Mouse (Mus musculus): ENCODE data around the gene Lyrm9. TPM values are rescaled to one million over a fixed set of nuclear protein-coding genes. Genes with fewer than 3 reads are reported as not detected.

Lyrm9 gene
- polyA plus RNA-seq, 1 experiment from 2014 or later = 30.9 TPM

GRCm38 (mm10) chr11:78870891-78871290, 44.5 kb downstream of the Lyrm9 start:
- Histone ChIP-seq H3K27ac (replicated peaks; ENCODE audit: low read depth, low read length) (no peak overlapping the region), H3K9ac (replicated peaks; ENCODE audit: low read length) (no peak overlapping the region), H3K4me2 (ENCODE audit: low read length) (no peak overlapping the region), H3K4me3 (replicated peaks; ENCODE audit: low read depth, low read length) (no peak overlapping the region), H3K27me3 (ENCODE audit: control insufficient read depth, insufficient read depth, low read length) (no peaks in the 10 kb centered on the region), H3K36me3 (ENCODE audit: control insufficient read depth, insufficient read depth, low read length) (no peaks in the 10 kb centered on the region), H3K9me3 (ENCODE audit: control insufficient read depth, low read length) (no peaks in the 10 kb centered on the region), H3K4me1 (ENCODE audit: control insufficient read depth, insufficient read depth, low read length) (no peaks in the 10 kb centered on the region)
- ATAC-seq (ENCODE audit: low FRiP score, low TSS enrichment) (no peak), DNase-seq (no peak)
- 79% methylated on average over 4 of the region's 4 CpGs for WGBS

DNA sequence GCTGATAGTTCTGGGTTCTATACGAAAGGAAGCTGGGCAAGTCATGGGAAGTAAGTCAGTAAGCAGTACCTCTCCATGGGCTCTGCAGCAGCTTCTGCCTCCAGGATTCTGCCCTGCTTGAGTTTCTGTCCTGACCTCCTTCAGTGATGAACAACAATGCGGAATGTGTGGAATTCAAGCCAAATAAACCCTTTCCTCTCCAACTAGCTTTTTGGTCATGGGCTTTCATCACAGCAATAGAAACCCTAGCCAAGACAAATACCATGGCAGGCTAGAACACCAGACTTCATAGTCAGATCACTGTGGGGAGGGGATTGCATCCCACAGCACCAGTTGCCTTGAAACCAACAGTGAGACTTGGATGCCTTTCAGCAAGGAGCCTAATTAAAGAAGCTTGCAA, 46.4 kb downstream of the Lyrm9 start:
- H3K4me2 ChIP-seq (ENCODE audit: low read length) = no peak overlapping the region
- no peaks in the 10 kb centered on the region for H3K4me1 ChIP-seq (ENCODE audit: control insufficient read depth, insufficient read depth, low read length)
- no peaks in the 10 kb centered on the region for H3K9me3 ChIP-seq (ENCODE audit: control insufficient read depth, low read length)
- ATAC-seq (ENCODE audit: low FRiP score, low TSS enrichment) (no peak), DNase-seq (no peak)
- no peak overlapping the region for H3K4me3 ChIP-seq (replicated peaks; ENCODE audit: low read depth, low read length)
- H3K27ac ChIP-seq (replicated peaks; ENCODE audit: low read depth, low read length) = no peak overlapping the region
- H3K9ac ChIP-seq (replicated peaks; ENCODE audit: low read length) = no peak overlapping the region
- 69% methylated on average over 2 of the region's 2 CpGs for WGBS
- H3K36me3 ChIP-seq (ENCODE audit: control insufficient read depth, insufficient read depth, low read length) = no peaks in the 10 kb centered on the region
- H3K27me3 ChIP-seq (ENCODE audit: control insufficient read depth, insufficient read depth, low read length) = no peaks in the 10 kb centered on the region

GRCm38 (mm10) chr11:78879727-78880126, 53.3 kb downstream of the Lyrm9 start:
- 97% methylated on average over 3 of the region's 3 CpGs for WGBS
- Histone ChIP-seq H3K27ac (replicated peaks; ENCODE audit: low read depth, low read length) (no peak overlapping the region), H3K4me1 (ENCODE audit: control insufficient read depth, insufficient read depth, low read length) (no peaks in the 10 kb centered on the region), H3K4me2 (ENCODE audit: low read length) (no peak overlapping the region), H3K36me3 (ENCODE audit: control insufficient read depth, insufficient read depth, low read length) (no peaks in the 10 kb centered on the region), H3K9ac (replicated peaks; ENCODE audit: low read length) (no peak overlapping the region), H3K9me3 (ENCODE audit: control insufficient read depth, low read length) (no peaks in the 10 kb centered on the region), H3K27me3 (ENCODE audit: control insufficient read depth, insufficient read depth, low read length) (no peaks in the 10 kb centered on the region), H3K4me3 (replicated peaks; ENCODE audit: low read depth, low read length) (no peak overlapping the region)
- DNase-seq (no peak), ATAC-seq (ENCODE audit: low FRiP score, low TSS enrichment) (no peak)

GRCm38 (mm10) chr11:78886693-78887092, 60.3 kb downstream of the Lyrm9 start:
- ATAC-seq (ENCODE audit: low FRiP score, low TSS enrichment) (no peak), DNase-seq (peak; percentile 30)
- H3K9me3 ChIP-seq (ENCODE audit: control insufficient read depth, low read length) = no peaks in the 10 kb centered on the region
- WGBS = 5% methylated on average over 1 of the region's 1 CpGs
- no peaks in the 10 kb centered on the region for H3K36me3 ChIP-seq (ENCODE audit: control insufficient read depth, insufficient read depth, low read length)
- H3K9ac ChIP-seq (replicated peaks; ENCODE audit: low read length) = peak overlapping the region; percentile 31; the same call in 1 of the 2 replicates
- H3K4me1 ChIP-seq (ENCODE audit: control insufficient read depth, insufficient read depth, low read length) = peaks cover 14% of the 10 kb centered on the region
- H3K27me3 ChIP-seq (ENCODE audit: control insufficient read depth, insufficient read depth, low read length) = no peaks in the 10 kb centered on the region
- H3K4me3 ChIP-seq (replicated peaks; ENCODE audit: low read depth, low read length) = no peak overlapping the region
- H3K4me2 ChIP-seq (ENCODE audit: low read length) = peak overlapping the region; percentile 15; the same call in 1 of the 2 replicates
- peak overlapping the region; percentile 88 for H3K27ac ChIP-seq (replicated peaks; ENCODE audit: low read depth, low read length)

DNA sequence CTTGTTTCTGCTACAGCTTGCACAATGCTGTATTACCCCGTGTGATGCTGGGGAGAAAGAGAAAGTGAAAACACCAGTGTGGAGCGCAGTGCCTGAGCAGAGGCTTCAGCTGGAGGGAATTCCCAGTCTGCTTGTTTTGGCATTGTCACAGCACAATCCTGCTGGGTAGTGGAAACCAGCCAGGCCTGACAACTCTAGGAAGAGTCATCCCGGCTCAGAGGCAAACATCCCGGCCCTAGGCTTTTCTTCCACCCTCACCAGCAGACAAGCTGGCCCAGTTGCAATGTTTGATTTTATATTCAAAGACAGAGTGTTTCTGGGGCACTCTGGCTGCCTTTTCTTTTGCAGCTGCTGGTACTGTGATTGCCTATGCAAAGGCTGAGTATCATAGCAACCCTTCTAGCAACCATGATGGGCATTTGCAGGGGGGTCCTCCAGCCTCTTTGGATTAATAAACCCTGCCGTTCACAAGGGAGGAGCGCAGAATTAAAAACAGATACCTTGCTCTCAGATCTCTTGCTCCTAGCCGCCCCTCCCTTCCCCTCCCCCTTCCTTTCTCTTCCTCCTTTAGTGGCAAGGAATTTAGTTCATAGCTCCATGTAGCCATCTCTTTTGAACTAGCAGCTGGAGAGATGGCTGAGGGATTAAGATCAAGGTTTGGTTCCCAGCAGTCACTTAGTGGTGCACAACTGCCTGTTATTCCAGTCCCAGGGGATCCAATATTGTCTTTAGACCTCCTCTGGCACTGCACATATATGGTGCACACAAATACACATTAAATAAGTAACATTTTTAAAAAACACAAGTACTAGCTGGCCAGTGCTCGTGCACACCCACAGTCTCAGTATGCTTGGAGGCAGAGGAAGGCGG, 61.0 kb downstream of the Lyrm9 start:
- H3K4me3 ChIP-seq (replicated peaks; ENCODE audit: low read depth, low read length) = no peak overlapping the region
- peak; percentile 86 for DNase-seq
- H3K9ac ChIP-seq (replicated peaks; ENCODE audit: low read length) = 0 out of 2 replicates have a peak overlapping the region, but pooled peaks have one; percentile 31
- peak; percentile 72; the same call in 1 of the 2 replicates for ATAC-seq (ENCODE audit: low FRiP score, low TSS enrichment)
- peak overlapping the region; percentile 88 for H3K27ac ChIP-seq (replicated peaks; ENCODE audit: low read depth, low read length)
- peak overlapping the region; percentile 22 for H3K4me2 ChIP-seq (ENCODE audit: low read length)
- no peaks in the 10 kb centered on the region for H3K27me3 ChIP-seq (ENCODE audit: control insufficient read depth, insufficient read depth, low read length)
- WGBS = 15% methylated on average over 9 of the region's 9 CpGs
- peaks cover 14% of the 10 kb centered on the region for H3K4me1 ChIP-seq (ENCODE audit: control insufficient read depth, insufficient read depth, low read length)
- H3K36me3 ChIP-seq (ENCODE audit: control insufficient read depth, insufficient read depth, low read length) = no peaks in the 10 kb centered on the region
- H3K9me3 ChIP-seq (ENCODE audit: control insufficient read depth, low read length) = no peaks in the 10 kb centered on the region

- H3K4me3 ChIP-seq (replicated peaks; ENCODE audit: low read depth, low read length) = no peak overlapping the region
- H3K4me1 ChIP-seq (ENCODE audit: control insufficient read depth, insufficient read depth, low read length) = peaks cover 14% of the 10 kb centered on the region
- H3K9ac ChIP-seq (replicated peaks; ENCODE audit: low read length) = no peak overlapping the region
- no peaks in the 10 kb centered on the region for H3K9me3 ChIP-seq (ENCODE audit: control insufficient read depth, low read length)
- no peak for ATAC-seq (ENCODE audit: low FRiP score, low TSS enrichment)
- DNase-seq = no peak
- H3K27ac ChIP-seq (replicated peaks; ENCODE audit: low read depth, low read length) = no peak overlapping the region
- H3K36me3 ChIP-seq (ENCODE audit: control insufficient read depth, insufficient read depth, low read length) = no peaks in the 10 kb centered on the region
- 93% methylated on average over 4 of the region's 4 CpGs for WGBS
- no peaks in the 10 kb centered on the region for H3K27me3 ChIP-seq (ENCODE audit: control insufficient read depth, insufficient read depth, low read length)
- H3K4me2 ChIP-seq (ENCODE audit: low read length) = no peak overlapping the region
Measured at GRCm38 (mm10) chr11:78889156-78889555, 62.8 kb downstream of the Lyrm9 start.

Other genes starting within 250 kb of the Lyrm9 start
- gene Nlk, start 129.2 kb upstream of the Lyrm9 start, polyA plus RNA-seq (2014; fragmentation: Nextera tagmentation; extraction: Ambion mirVana) = 30.0 and 35.7 TPM in 2 replicates
- gene Ccnq, start 74.9 kb upstream of the Lyrm9 start, polyA plus RNA-seq (2014; fragmentation: Nextera tagmentation; extraction: Ambion mirVana) = 34.9 and 35.2 TPM in 2 replicates
- gene Nos2, start 94.2 kb downstream of the Lyrm9 start, polyA plus RNA-seq (2014; fragmentation: Nextera tagmentation; extraction: Ambion mirVana) = 0.85 and 1.3 TPM in 2 replicates
- 3.7 and 13.7 TPM in 2 replicates for gene Lgals9, start 158.4 kb downstream of the Lyrm9 start, polyA plus RNA-seq (2014; fragmentation: Nextera tagmentation; extraction: Ambion mirVana)

All from midbrain, embryonic 14.5 days (tissue).